Mouse (Mus musculus) forebrain, embryonic 16.5 days (tissue): ENCODE data around the gene Clic4. TPM values are rescaled to one million over a fixed set of nuclear protein-coding genes. Genes with fewer than 3 reads are reported as not detected.

Experiments
- ATAC-seq: fragments of 200-750 bp; cut with Nextera tagmentation; 2 replicates; pipeline ENCODE4 v1.8.0; 2017; ENCODE audit warnings: mild to moderate bottlenecking, moderate library complexity
- H3K27ac ChIP-seq: fragments of 300-500 bp; sonication (generic); 2 replicates; pipeline ENCODE4 v1.5.1; 2014; ENCODE audit warnings: low read length, control low read depth
- H3K27me3 ChIP-seq: fragments of 300-500 bp; sonication (generic); replicated peaks from 2 replicates; pipeline ENCODE4 v1.6.1; 2014; ENCODE audit warnings: low read length; ENCODE audit not compliant: control insufficient read depth, insufficient read depth
- H3K36me3 ChIP-seq: fragments of 300-500 bp; sonication (generic); 2 replicates; pipeline ENCODE4 v1.6.1; 2014; ENCODE audit not compliant: control insufficient read depth, insufficient read depth
- H3K4me1 ChIP-seq: fragments of 300-500 bp; sonication (generic); replicated peaks from 2 replicates; pipeline ENCODE4 v1.6.1; 2014; ENCODE audit warnings: low read length; ENCODE audit not compliant: control insufficient read depth, insufficient read depth
- H3K4me2 ChIP-seq: fragments of 300-500 bp; sonication (generic); 2 replicates; pipeline ENCODE4 v1.6.1; 2014; ENCODE audit warnings: mild to moderate bottlenecking, low read length, control low read depth
- H3K4me3 ChIP-seq: fragments of 300-500 bp; sonication (generic); replicated peaks from 2 replicates; pipeline ENCODE4 v1.5.1; 2014; ENCODE audit warnings: mild to moderate bottlenecking, low read length, control low read depth
- H3K9ac ChIP-seq: fragments of 300-500 bp; sonication (generic); replicated peaks from 2 replicates; pipeline ENCODE4 v1.6.1; 2014; ENCODE audit warnings: low read depth, low read length, control low read depth
- H3K9me3 ChIP-seq: fragments of 300-500 bp; sonication (generic); 2 replicates; pipeline ENCODE4 v1.6.1; 2016; ENCODE audit warnings: low read length; ENCODE audit not compliant: control insufficient read depth
- WGBS: fragments of 180-500 bp; shearing (Covaris S2); extraction: QIAGEN DNeasy Blood & Tissue Kit; methylation state at CpG from one replicate; pipeline ENCODE4 v1.1.7; 2014; 5-methylcytosine and 5-hydroxymethylcytosine counted together
- polyA plus RNA-seq: library from polyadenylated mRNA; unstranded; fragments of >200 nt; fragmentation: Nextera tagmentation; extraction: Ambion mirVana; gene quantifications from 2 replicates; pipeline ENCODE4 v1.2.1, GENCODE M21; 2015

The Clic4 gene
- polyA plus RNA-seq, 1 experiment from 2014 or later = 97.8 TPM

DNA sequence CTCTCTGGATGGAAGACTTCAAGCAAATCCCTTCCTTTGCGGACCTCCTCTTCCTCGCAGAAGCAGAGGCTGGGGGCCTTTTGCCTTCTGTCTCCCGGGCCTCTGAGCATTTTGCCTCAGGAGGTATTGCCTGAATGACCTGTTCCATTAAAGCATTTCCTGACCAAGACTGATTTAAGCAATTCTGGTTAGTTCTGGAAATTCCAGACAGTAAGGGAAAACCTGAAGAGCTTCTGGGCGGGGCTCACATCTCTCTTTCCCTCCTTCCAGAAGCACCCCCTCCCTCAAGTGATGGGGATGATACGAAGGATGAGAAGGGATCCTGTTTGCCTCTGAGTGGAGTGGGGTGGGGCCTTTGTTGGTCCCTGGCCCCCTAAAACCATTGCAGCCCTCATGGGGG, 37.1 kb upstream of the Clic4 start:
- H3K36me3 ChIP-seq = peaks cover under 1% of the 10 kb centered on the region; the same call in 1 of the 2 replicates
- H3K27me3 ChIP-seq = no peaks in the 10 kb centered on the region
- no peaks in the 10 kb centered on the region for H3K9me3 ChIP-seq
- H3K4me3 ChIP-seq = no peak overlapping the region
- 63% methylated on average over 5 of the region's 5 CpGs for WGBS
- ATAC-seq = no peak
- no peak overlapping the region for H3K9ac ChIP-seq
- no peak overlapping the region for H3K27ac ChIP-seq
- H3K4me1 ChIP-seq = no peaks in the 10 kb centered on the region
- no peak overlapping the region for H3K4me2 ChIP-seq

GRCm38 (mm10) chr4:135309112-135309659, 36.6 kb upstream of the Clic4 start:
- no peak overlapping the region for H3K4me2 ChIP-seq
- no peak overlapping the region for H3K4me3 ChIP-seq
- H3K36me3 ChIP-seq = no peaks in the 10 kb centered on the region
- no peaks in the 10 kb centered on the region for H3K27me3 ChIP-seq
- no peaks in the 10 kb centered on the region for H3K9me3 ChIP-seq
- no peak overlapping the region for H3K9ac ChIP-seq
- no peak overlapping the region for H3K27ac ChIP-seq
- no peaks in the 10 kb centered on the region for H3K4me1 ChIP-seq
- WGBS = 67% methylated on average over 9 of the region's 9 CpGs
- ATAC-seq = no peak

- H3K36me3 ChIP-seq = no peaks in the 10 kb centered on the region
- WGBS = 34% methylated on average over 17 of the region's 17 CpGs
- no peak overlapping the region for H3K4me3 ChIP-seq
- no peak for ATAC-seq
- H3K4me2 ChIP-seq = no peak overlapping the region
- H3K4me1 ChIP-seq = no peaks in the 10 kb centered on the region
- H3K9me3 ChIP-seq = no peaks in the 10 kb centered on the region
- no peak overlapping the region for H3K9ac ChIP-seq
- no peak overlapping the region for H3K27ac ChIP-seq
- no peaks in the 10 kb centered on the region for H3K27me3 ChIP-seq
These were observed 34.5 kb upstream of the Clic4 start for GRCm38 (mm10) chr4:135306971-135307632.

GRCm38 (mm10) chr4:135306533-135306932, 33.9 kb upstream of the Clic4 start:
- no peaks in the 10 kb centered on the region for H3K4me1 ChIP-seq
- WGBS = 55% methylated on average over 4 of the region's 4 CpGs
- no peaks in the 10 kb centered on the region for H3K27me3 ChIP-seq
- H3K9ac ChIP-seq = no peak overlapping the region
- no peaks in the 10 kb centered on the region for H3K36me3 ChIP-seq
- no peaks in the 10 kb centered on the region for H3K9me3 ChIP-seq
- ATAC-seq = no peak
- H3K27ac ChIP-seq = no peak overlapping the region
- H3K4me2 ChIP-seq = no peak overlapping the region
- no peak overlapping the region for H3K4me3 ChIP-seq

DNA sequence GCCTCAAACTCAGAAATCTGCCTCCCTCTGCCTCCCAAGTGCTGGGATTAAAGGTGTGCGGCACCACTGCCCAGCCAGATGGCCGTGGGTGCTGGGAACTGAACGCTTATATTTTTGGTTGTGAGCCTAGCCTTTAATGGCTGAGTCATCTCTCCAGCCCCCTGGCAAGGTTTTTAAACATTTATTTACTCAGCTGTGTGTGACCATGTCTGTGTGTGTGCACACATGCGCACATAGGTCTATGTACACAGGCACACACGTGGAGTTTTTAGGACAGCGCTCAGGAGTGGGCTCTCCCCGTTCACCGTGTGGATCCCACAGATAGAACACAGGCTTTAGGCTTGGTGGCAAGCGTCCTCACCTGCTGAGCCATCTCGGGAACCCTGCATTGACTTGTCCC, 29.6 kb upstream of the Clic4 start:
- Histone ChIP-seq H3K27ac (no peak overlapping the region), H3K4me1 (peaks cover 6% of the 10 kb centered on the region; the same call in 1 of the 2 replicates), H3K9me3 (no peaks in the 10 kb centered on the region), H3K4me3 (no peak overlapping the region), H3K4me2 (no peak overlapping the region), H3K27me3 (no peaks in the 10 kb centered on the region), H3K9ac (no peak overlapping the region), H3K36me3 (no peaks in the 10 kb centered on the region)
- no peak for ATAC-seq
- WGBS = 89% methylated on average over 10 of the region's 10 CpGs

GRCm38 (mm10) chr4:135301166-135301565, 28.6 kb upstream of the Clic4 start:
- no peak overlapping the region for H3K9ac ChIP-seq
- H3K9me3 ChIP-seq = no peaks in the 10 kb centered on the region
- 91% methylated on average over 3 of the region's 3 CpGs for WGBS
- H3K4me3 ChIP-seq = no peak overlapping the region
- no peaks in the 10 kb centered on the region for H3K27me3 ChIP-seq
- no peak overlapping the region for H3K4me2 ChIP-seq
- ATAC-seq = no peak
- H3K4me1 ChIP-seq = peaks cover 6% of the 10 kb centered on the region; the same call in 1 of the 2 replicates
- no peaks in the 10 kb centered on the region for H3K36me3 ChIP-seq
- H3K27ac ChIP-seq = no peak overlapping the region

- Histone ChIP-seq H3K9ac (no peak overlapping the region), H3K27ac (no peak overlapping the region), H3K36me3 (no peaks in the 10 kb centered on the region), H3K4me2 (no peak overlapping the region), H3K27me3 (no peaks in the 10 kb centered on the region), H3K4me3 (no peak overlapping the region), H3K9me3 (no peaks in the 10 kb centered on the region), H3K4me1 (peaks cover 6% of the 10 kb centered on the region; the same call in 1 of the 2 replicates)
- WGBS = 89% methylated on average over 26 of the region's 26 CpGs
- no peak for ATAC-seq
These were observed 27.8 kb upstream of the Clic4 start for GRCm38 (mm10) chr4:135300248-135301041.

DNA sequence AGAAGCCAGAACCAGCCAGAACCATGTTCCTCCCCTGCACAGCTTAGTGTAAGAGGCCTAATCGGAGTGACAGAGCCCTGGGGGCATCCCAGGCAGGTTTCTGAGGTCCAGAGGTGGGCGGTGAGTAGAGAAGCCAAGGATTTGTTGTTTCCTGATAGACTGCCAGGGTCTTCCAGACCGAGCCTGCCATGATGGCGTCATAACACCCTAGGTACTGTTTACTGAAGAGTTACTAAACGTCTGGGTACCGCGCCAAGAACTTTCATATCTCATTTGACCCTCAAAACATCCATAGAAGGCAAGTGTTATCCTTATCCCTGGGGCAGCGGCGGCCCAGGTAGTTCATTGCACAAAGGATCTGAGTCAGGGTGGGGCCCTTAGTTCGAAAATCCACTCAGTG, 26.1 kb upstream of the Clic4 start:
- Histone ChIP-seq H3K36me3 (no peaks in the 10 kb centered on the region), H3K9ac (no peak overlapping the region), H3K4me2 (no peak overlapping the region), H3K9me3 (no peaks in the 10 kb centered on the region), H3K27me3 (no peaks in the 10 kb centered on the region), H3K27ac (no peak overlapping the region), H3K4me1 (peaks cover 6% of the 10 kb centered on the region; the same call in 1 of the 2 replicates), H3K4me3 (no peak overlapping the region)
- 82% methylated on average over 10 of the region's 10 CpGs for WGBS
- no peak; the same call in 1 of the 2 replicates for ATAC-seq

DNA sequence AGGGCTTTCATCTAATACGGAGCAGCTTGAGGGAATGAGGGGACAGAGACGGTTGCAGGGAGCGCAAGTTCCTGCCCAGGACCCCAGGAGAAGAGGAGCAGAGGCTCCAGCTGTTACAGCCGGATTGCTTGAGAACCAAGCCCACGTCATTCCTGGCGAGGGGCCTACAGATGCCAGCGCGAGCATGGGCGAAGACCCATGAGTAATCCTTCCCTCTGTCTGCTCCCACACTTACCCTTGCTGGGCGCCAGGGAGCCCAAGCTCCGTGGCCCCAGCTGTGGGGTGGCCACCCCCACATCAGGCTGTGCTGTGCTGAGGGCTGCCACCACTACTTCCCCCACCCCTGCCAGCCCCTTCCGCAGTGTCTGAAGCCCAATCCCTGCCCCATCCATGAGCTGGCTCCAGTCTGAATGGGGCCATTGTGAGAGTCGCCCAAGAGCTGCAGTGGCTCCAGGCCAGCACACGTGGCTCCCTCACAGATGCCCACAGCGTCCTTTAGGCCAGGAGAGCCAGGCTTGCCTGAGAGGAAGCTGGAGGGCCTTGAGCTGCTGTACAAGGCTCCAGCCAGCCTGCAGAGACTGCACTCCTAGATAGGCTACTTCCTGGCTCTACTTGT, 25.4 kb upstream of the Clic4 start:
- Histone ChIP-seq H3K4me3 (no peak overlapping the region), H3K9me3 (no peaks in the 10 kb centered on the region), H3K27me3 (no peaks in the 10 kb centered on the region), H3K4me1 (peaks cover 6% of the 10 kb centered on the region; the same call in 1 of the 2 replicates), H3K4me2 (peak overlapping the region; percentile 35), H3K36me3 (no peaks in the 10 kb centered on the region), H3K9ac (no peak overlapping the region), H3K27ac (no peak overlapping the region)
- WGBS = 31% methylated on average over 15 of the region's 15 CpGs
- peak; percentile 95 for ATAC-seq
